Mouse (Mus musculus) embryonic facial prominence, embryonic 11.5 days (tissue): Measurements from ENCODE around the gene Wnt3a. TPM values are rescaled to one million over a fixed set of nuclear protein-coding genes. Genes with fewer than 3 reads are reported as not detected.

Experiments used
- ATAC-seq: fragments of 200-750 bp; cut with Nextera tagmentation; replicated peaks from 2 replicates; pipeline ENCODE4 v1.8.0; 2017; ENCODE audit warnings: low read depth; ENCODE audit not compliant: insufficient number of reproducible peaks, low FRiP score, low TSS enrichment
- DNase-seq: peaks from one replicate; pipeline ENCODE4 v3.0.0-alpha.2; 2015; ENCODE audit warnings: low spot score
- H3K27ac ChIP-seq: fragments of 300-500 bp; sonication (generic); replicated peaks from 2 replicates; pipeline ENCODE4 v1.5.1; 2014; ENCODE audit warnings: mild to moderate bottlenecking, low read depth, low read length, control low read depth
- H3K27me3 ChIP-seq: fragments of 300-500 bp; sonication (generic); 2 replicates; pipeline ENCODE4 v1.6.1; 2014; ENCODE audit warnings: mild to moderate bottlenecking, low read length, moderate library complexity, mixed read lengths; ENCODE audit not compliant: control insufficient read depth, insufficient read depth
- H3K36me3 ChIP-seq: fragments of 300-500 bp; sonication (generic); replicated peaks from 2 replicates; pipeline ENCODE4 v1.6.1; 2014; ENCODE audit warnings: low read depth, mild to moderate bottlenecking, low read length, moderate library complexity, mixed read lengths; ENCODE audit not compliant: control insufficient read depth, insufficient read depth
- H3K4me1 ChIP-seq: fragments of 300-500 bp; sonication (generic); 2 replicates; pipeline ENCODE4 v1.6.1; 2014; ENCODE audit warnings: low read length, mixed read lengths; ENCODE audit not compliant: control insufficient read depth, insufficient read depth
- H3K4me2 ChIP-seq: fragments of 300-500 bp; sonication (generic); 2 replicates; pipeline ENCODE4 v1.6.1; 2014; ENCODE audit warnings: low read depth, mild to moderate bottlenecking, control low read depth, low read length, moderate library complexity
- H3K4me3 ChIP-seq: fragments of 300-500 bp; sonication (generic); 2 replicates; pipeline ENCODE4 v1.5.1; 2014; ENCODE audit warnings: low read depth, low read length, control low read depth
- H3K9ac ChIP-seq: fragments of 300-500 bp; sonication (generic); replicated peaks from 2 replicates; pipeline ENCODE4 v1.6.1; 2014; ENCODE audit warnings: mild to moderate bottlenecking, control low read depth, low read length
- H3K9me3 ChIP-seq: fragments of 300-500 bp; sonication (generic); replicated peaks from 2 replicates; pipeline ENCODE4 v1.6.1; 2016; ENCODE audit warnings: mild to moderate bottlenecking, low read length, inconsistent platforms, mixed read lengths; ENCODE audit not compliant: control insufficient read depth
- WGBS: fragments of 180-500 bp; shearing (Covaris S2); extraction: QIAGEN DNeasy Blood & Tissue Kit; methylation state at CpG from one replicate; pipeline ENCODE4 v1.1.7; 2014; 5-methylcytosine and 5-hydroxymethylcytosine counted together
- polyA plus RNA-seq: library from polyadenylated mRNA; unstranded; fragments of >200 nt; fragmentation: Nextera tagmentation; extraction: Ambion mirVana; gene quantifications from 2 replicates; pipeline ENCODE4 v1.2.1, GENCODE M21; 2014

Gene Wnt3a
- polyA plus RNA-seq, 1 experiment from 2014 or later = 0.77 TPM

DNA sequence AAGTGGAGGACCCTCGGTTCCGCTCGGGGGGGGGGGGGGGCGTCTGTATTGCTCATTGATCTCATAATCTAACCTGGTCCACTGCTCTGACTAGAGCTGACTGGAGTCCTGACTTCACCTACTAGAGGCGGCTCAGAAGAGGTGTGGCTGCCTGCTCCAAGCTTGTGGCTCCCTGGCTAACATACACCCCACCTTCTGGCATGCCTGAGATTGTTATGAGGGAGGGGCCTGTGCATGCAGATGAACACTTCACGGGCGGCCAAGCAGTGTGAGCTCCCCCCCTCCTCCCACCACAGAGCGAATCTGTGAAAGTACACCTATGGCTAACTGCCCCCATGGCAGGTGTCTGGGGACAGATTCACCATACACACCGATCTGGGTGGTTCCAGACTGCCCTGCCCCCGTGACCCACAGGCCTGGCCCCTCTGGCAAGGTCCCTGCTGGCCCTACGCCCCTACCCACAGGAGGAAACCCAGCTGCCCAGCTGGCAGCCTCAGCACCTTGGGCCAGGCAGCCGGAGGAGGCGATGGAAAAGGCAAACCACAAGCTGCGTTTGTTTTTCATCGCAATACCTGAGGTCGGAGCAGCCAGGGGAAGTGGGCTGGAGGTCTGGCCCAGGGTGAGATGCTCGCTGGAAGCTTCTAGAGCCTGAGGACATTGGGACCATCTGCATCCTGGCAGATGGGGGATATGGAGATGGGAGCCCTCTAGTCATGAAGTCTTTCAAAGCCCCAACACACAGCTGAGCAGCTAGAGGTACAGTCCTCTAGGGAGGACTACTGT, 22.7 kb upstream of the Wnt3a start:
- H3K9me3 ChIP-seq = no peaks in the 10 kb centered on the region
- no peak for ATAC-seq
- H3K4me2 ChIP-seq = no peak overlapping the region
- H3K4me1 ChIP-seq = peaks cover 18% of the 10 kb centered on the region
- no peak for DNase-seq
- H3K36me3 ChIP-seq = no peaks in the 10 kb centered on the region
- peaks cover under 1% of the 10 kb centered on the region for H3K27me3 ChIP-seq
- no peak overlapping the region for H3K27ac ChIP-seq
- 62% methylated on average over 17 of the region's 17 CpGs for WGBS
- no peak overlapping the region for H3K9ac ChIP-seq
- H3K4me3 ChIP-seq = no peak overlapping the region

DNA sequence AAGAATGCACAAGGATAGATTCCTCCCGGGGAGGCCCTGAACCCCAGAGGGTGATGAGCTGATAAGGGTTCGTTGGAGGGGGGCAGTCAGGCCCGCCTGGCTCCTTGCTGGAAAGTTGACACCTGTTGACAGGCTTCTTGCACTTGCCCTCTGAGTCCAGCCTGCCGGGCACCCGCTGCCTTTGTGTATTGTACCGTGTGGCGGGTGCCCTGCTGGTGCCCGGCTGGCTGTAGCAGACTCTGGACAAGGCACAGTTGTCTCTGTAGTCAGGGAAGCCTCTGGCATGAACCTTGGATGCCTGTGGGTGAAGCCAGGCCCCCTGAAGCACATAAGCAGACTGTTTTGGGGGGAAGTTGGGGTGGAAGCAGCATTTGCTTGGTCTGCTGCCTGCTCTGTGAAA, 21.9 kb upstream of the Wnt3a start:
- H3K4me1 ChIP-seq = peaks cover 23% of the 10 kb centered on the region
- H3K4me3 ChIP-seq = no peak overlapping the region
- no peak overlapping the region for H3K4me2 ChIP-seq
- ATAC-seq (no peak), DNase-seq (no peak)
- H3K27me3 ChIP-seq = peaks cover 4% of the 10 kb centered on the region
- H3K36me3 ChIP-seq = no peaks in the 10 kb centered on the region
- H3K27ac ChIP-seq = no peak overlapping the region
- 0 out of 2 replicates have a peak overlapping the region, but pooled peaks have one; percentile 18 for H3K9ac ChIP-seq
- 67% methylated on average over 8 of the region's 8 CpGs for WGBS
- H3K9me3 ChIP-seq = no peaks in the 10 kb centered on the region

DNA sequence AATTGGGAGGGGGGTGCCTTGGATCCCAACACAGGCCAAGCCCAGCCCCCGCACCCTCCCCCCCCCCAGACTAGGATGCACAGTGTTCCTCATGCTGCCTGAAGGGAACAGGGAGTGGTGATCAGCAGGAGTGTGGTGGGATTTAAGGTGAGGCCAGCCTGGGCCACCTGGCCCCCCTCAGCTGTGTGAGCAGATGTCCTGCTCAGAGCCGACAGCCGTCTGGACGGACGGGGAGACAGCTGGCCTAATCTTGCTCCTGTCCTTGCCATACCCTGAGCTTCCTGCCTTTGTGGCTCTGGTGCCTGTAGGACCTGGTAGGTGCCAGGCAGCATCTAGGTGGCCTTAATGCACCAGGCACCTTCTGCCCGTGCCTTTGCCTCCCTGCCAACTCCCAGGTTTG, 21.5 kb upstream of the Wnt3a start:
- Histone ChIP-seq H3K4me1 (peaks cover 23% of the 10 kb centered on the region), H3K36me3 (no peaks in the 10 kb centered on the region)

DNA sequence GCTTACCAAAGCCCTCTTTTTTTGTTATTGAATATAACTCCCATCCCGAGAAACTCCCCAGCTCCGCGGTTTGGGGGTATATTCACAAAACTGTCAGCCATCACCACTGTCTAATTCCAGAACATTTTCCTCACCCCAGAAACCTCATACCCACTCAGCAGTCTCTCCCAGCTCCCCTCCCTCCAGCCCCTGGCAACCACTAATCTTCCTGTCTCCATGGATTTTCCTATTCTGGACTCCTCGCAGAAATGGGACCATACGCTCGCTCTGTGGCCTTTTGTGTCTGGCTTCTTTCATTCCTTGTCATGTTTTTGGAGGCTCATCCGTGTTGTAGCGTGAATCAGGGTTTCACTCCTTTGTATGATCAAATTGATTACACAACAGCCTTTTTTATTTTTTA, 19.4 kb upstream of the Wnt3a start:
- Histone ChIP-seq H3K4me3 (no peak overlapping the region), H3K36me3 (no peaks in the 10 kb centered on the region), H3K9ac (no peak overlapping the region), H3K27me3 (peaks cover 29% of the 10 kb centered on the region), H3K4me2 (no peak overlapping the region), H3K4me1 (peaks cover 29% of the 10 kb centered on the region), H3K27ac (no peak overlapping the region), H3K9me3 (no peaks in the 10 kb centered on the region)
- 70% methylated on average over 8 of the region's 8 CpGs for WGBS
- ATAC-seq = no peak
- no peak for DNase-seq

More for the DNA sequence above, 21.5 kb upstream of the Wnt3a start:
- no peak for DNase-seq
- no peak overlapping the region for H3K27ac ChIP-seq
- H3K9me3 ChIP-seq = no peaks in the 10 kb centered on the region
- no peak overlapping the region for H3K4me2 ChIP-seq
- no peak for ATAC-seq
- 57% methylated on average over 6 of the region's 6 CpGs for whole genome bisulfite sequencing
- H3K4me3 ChIP-seq = no peak overlapping the region
- H3K9ac ChIP-seq = peak overlapping the region; percentile 18; the same call in 1 of the 2 replicates
- peaks cover 9% of the 10 kb centered on the region for H3K27me3 ChIP-seq

DNA sequence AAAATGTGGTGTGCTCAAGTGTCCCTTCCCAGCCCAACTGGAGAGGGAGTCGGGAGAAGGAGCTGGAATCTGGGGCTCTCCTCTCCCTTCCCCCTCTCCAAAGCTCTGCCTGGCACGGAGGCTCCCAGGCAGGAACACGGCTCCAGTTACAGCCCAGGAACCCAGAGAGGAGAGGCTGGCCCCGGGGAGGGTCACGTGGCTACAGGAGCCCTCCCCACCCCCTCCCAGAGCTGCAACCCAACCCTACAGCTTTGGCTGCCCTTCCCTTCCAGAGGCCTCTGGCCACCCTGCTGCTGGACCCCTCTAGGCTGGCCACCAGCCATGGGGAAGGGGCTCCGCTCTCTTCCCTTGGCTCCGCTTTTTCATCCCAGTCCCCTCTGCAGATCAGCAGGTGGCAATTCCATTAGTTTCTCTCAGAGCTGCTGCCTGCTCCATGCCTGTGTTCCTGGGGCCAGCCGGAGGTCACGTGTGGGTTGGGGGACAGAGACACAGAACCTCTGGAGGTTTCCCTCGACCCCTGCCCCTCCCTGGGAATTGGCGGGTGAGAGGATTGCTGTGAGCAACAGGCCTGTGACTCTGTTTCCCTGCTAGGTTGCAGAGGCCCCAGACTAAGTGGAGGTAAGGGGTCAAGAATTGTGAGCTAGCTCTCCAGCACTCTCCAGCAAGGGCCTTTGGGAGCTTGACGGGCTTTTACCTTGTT, 18.7 kb upstream of the Wnt3a start:
- H3K27ac ChIP-seq = peak overlapping the region; percentile 59; the same call in 1 of the 2 replicates
- WGBS = 9% methylated on average over 11 of the region's 12 CpGs
- H3K9me3 ChIP-seq = no peaks in the 10 kb centered on the region
- H3K4me3 ChIP-seq = 0 out of 2 replicates have a peak overlapping the region, but pooled peaks have one; percentile 1
- H3K4me1 ChIP-seq = peaks cover 27% of the 10 kb centered on the region
- peak overlapping the region; percentile 32 for H3K4me2 ChIP-seq
- H3K36me3 ChIP-seq = no peaks in the 10 kb centered on the region
- DNase-seq = peak; percentile 83
- peaks cover 36% of the 10 kb centered on the region for H3K27me3 ChIP-seq
- peak overlapping the region; percentile 23; the same call in 1 of the 2 replicates for H3K9ac ChIP-seq
- ATAC-seq = peak; percentile 46; the same call in 1 of the 2 replicates

DNA sequence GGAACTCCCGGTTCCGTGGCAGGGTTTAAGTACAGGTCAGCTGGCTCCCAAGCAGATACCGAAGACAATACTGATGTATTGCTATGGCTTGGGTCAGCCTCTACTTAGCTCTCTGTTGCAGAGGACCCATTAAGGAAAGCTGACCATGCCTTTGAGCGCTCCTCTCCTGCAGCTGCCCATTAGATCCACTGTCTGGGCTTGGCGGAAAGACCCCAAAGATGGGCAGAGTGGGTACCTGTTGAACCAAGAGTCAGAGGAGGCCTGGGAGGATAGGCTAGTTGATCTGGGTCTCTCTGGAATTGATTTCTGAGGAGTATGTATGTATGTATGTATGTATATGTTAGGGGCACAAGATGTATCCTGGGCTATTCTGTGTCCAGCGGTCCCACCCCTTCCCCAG, 18.1 kb upstream of the Wnt3a start:
- peak overlapping the region; percentile 32; the same call in 1 of the 2 replicates for H3K4me2 ChIP-seq
- DNase-seq (no peak), ATAC-seq (0 out of 2 replicates have a peak, but pooled peaks have one; percentile 2)
- peaks cover 37% of the 10 kb centered on the region for H3K27me3 ChIP-seq
- H3K4me1 ChIP-seq = peaks cover 26% of the 10 kb centered on the region
- 38% methylated on average over 6 of the region's 6 CpGs for WGBS
- no peaks in the 10 kb centered on the region for H3K9me3 ChIP-seq
- H3K36me3 ChIP-seq = no peaks in the 10 kb centered on the region
- 0 out of 2 replicates have a peak overlapping the region, but pooled peaks have one; percentile 23 for H3K9ac ChIP-seq
- H3K27ac ChIP-seq = peak overlapping the region; percentile 59; the same call in 1 of the 2 replicates
- no peak overlapping the region for H3K4me3 ChIP-seq

DNA sequence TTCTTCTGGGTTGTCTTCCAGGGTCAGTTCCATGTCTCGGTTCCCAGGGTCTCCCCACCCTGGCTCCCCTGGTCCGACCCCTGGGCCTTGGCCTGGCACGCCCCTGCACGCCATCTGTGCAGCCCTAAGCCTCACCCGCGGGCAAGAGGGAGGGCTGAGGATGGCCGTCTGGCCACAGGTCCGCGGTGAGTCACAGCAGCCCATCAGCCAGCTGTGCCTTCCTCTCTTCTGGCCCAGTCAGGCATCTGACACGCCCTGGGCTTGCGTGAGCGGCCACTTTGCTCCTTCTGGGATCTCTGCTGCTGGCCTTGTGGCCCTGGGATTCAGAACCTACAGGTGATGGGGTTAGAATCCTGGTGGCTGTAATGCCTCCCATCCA, 17.6 kb upstream of the Wnt3a start:
- Histone ChIP-seq H3K27ac (no peak overlapping the region), H3K36me3 (no peaks in the 10 kb centered on the region), H3K9ac (no peak overlapping the region), H3K4me1 (peaks cover 26% of the 10 kb centered on the region), H3K27me3 (peaks cover 37% of the 10 kb centered on the region), H3K4me2 (peak overlapping the region; percentile 30), H3K9me3 (no peaks in the 10 kb centered on the region), H3K4me3 (0 out of 2 replicates have a peak overlapping the region, but pooled peaks have one; percentile 12)
- 16% methylated on average over 12 of the region's 12 CpGs for WGBS
- no peak for ATAC-seq
- DNase-seq = no peak
